8 mouse cellular contexts compared by ENCODE assay signal in genomic region chr10:61383021-61383714, GRCm38 (mm10). TPM values are rescaled to one million over a fixed set of nuclear protein-coding genes. Genes with fewer than 3 reads are reported as not detected.
DNase-seq lines count a peak whose midpoint lies in the region; ATAC-seq lines count a peak whose summit lies in the region.

TSS of gene Pald1 (minus strand) at chr10:61383530.

- under 1% methylated on average over 60 of the region's 60 CpGs for WGBS in hindbrain, embryonic 13.5 days

- H3K36me3 ChIP-seq in hindbrain, embryonic 13.5 days, result no peaks in the 10 kb centered on the region

- H3K4me1 ChIP-seq in hindbrain, embryonic 13.5 days (replicated peaks), result peaks cover 54% of the 10 kb centered on the region

- H3K27ac ChIP-seq in hindbrain, embryonic 13.5 days, result peak within 1 kb of the TSS; percentile 74

- H3K4me3 ChIP-seq in hindbrain, embryonic 13.5 days, result peak within 1 kb of the TSS; percentile 68

- H3K9ac ChIP-seq in hindbrain, embryonic 13.5 days, result peak within 1 kb of the TSS; percentile 80

- H3K27me3 ChIP-seq in hindbrain, embryonic 13.5 days, result peaks cover 33% of the 10 kb centered on the region

- H3K9me3 ChIP-seq in hindbrain, embryonic 13.5 days, result no peaks in the 10 kb centered on the region

- peak; percentile 85 for ATAC-seq in hindbrain, embryonic 13.5 days (ENCODE audit: low FRiP score)

- H3K4me2 ChIP-seq in hindbrain, embryonic 13.5 days, result peak within 1 kb of the TSS; percentile 87

- DNase-seq in layer of hippocampus, adult 11-12 months (ENCODE audit: low spot score), result peak; percentile 74
- DNase-seq in layer of hippocampus, adult 9-10 months (ENCODE audit: low spot score), result no peak
- peak; percentile 75 for DNase-seq in cerebellum, adult 9-11 months
- DNase-seq in frontal cortex, postnatal 14 days (ENCODE audit: low spot score in 2 of 2), result peak; percentile 33 to 43
- DNase-seq in layer of hippocampus, postnatal 36 days, result peak; percentile 54 to 56
- peak; percentile 86 for DNase-seq in lung, postnatal 25 days (ENCODE audit: low spot score)
- DNase-seq in right cerebral cortex, adult 2 months (ENCODE audit: low spot score in 2 of 2), result peak; percentile 30 to 49

RNA-seq across cellular contexts. Expression of gene Pald1, which starts in this region (rescaled TPM):
- 29.4 and 30.8 TPM in 2 replicates for polyA plus RNA-seq in hindbrain, embryonic 13.5 days (2015; fragmentation: Nextera tagmentation; extraction: Ambion mirVana)
- 10 to 100 TPM; 14.3 to 15.4 TPM for total RNA-seq in layer of hippocampus, postnatal 36 days (2021)
